Mouse (Mus musculus): Measurements from ENCODE around the gene Cux2. TPM values are rescaled to one million over a fixed set of nuclear protein-coding genes. Genes with fewer than 3 reads are reported as not detected.

Gene Cux2
- 2.5 and 2.7 TPM in 2 replicates for polyA plus RNA-seq (2016; fragmentation: Nextera tagmentation; extraction: Ambion mirVana)

- peak within 1 kb of the TSS; percentile 78 for H3K4me2 ChIP-seq
- ATAC-seq, result peak; percentile 60; the same call in 1 of the 2 replicates
- no peak within 1 kb of the TSS for H3K27ac ChIP-seq
- H3K9me3 ChIP-seq (replicated peaks), result no peaks in the 10 kb centered on the region
- WGBS (ENCODE audit: insufficient replicate concordance), result under 1% methylated on average over 85 of the region's 90 CpGs
- no peaks in the 10 kb centered on the region for H3K36me3 ChIP-seq
- H3K9ac ChIP-seq, result peak within 1 kb of the TSS; percentile 61
- peak within 1 kb of the TSS; percentile 66 for H3K4me3 ChIP-seq
- H3K4me1 ChIP-seq, result peaks cover 21% of the 10 kb centered on the region
- H3K27me3 ChIP-seq (replicated peaks), result peaks cover 97% of the 10 kb centered on the region
Measured at GRCm38 (mm10) chr5:122050017-122050831, at the start of gene Cux2. Gene Cux2, minus strand, starts transcription at chr5:122050102.

- Histone ChIP-seq H3K4me3 (no peak overlapping the region), H3K27ac (no peak overlapping the region), H3K27me3 (replicated peaks) (peaks cover 18% of the 10 kb centered on the region; the same call in 1 of the 2 replicates), H3K4me1 (no peaks in the 10 kb centered on the region), H3K36me3 (no peaks in the 10 kb centered on the region), H3K9me3 (replicated peaks) (no peaks in the 10 kb centered on the region), H3K9ac (no peak overlapping the region), H3K4me2 (no peak overlapping the region)
- 71% methylated on average over 10 of the region's 10 CpGs for WGBS (ENCODE audit: insufficient replicate concordance)
- ATAC-seq, result no peak
Measured at GRCm38 (mm10) chr5:122094439-122094838, 44.5 kb upstream of the Cux2 start.

GRCm38 (mm10) chr5:122093734-122094133, 43.8 kb upstream of the Cux2 start:
- H3K4me2 ChIP-seq, result no peak overlapping the region
- no peak overlapping the region for H3K9ac ChIP-seq
- H3K27ac ChIP-seq, result no peak overlapping the region
- H3K9me3 ChIP-seq (replicated peaks), result no peaks in the 10 kb centered on the region
- H3K36me3 ChIP-seq, result no peaks in the 10 kb centered on the region
- no peak overlapping the region for H3K4me3 ChIP-seq
- ATAC-seq, result no peak
- H3K27me3 ChIP-seq (replicated peaks), result peaks cover 16% of the 10 kb centered on the region; the same call in 1 of the 2 replicates
- no peaks in the 10 kb centered on the region for H3K4me1 ChIP-seq
- WGBS (ENCODE audit: insufficient replicate concordance), result 70% methylated on average over 14 of the region's 14 CpGs

GRCm38 (mm10) chr5:122092794-122093193, 42.9 kb upstream of the Cux2 start:
- Histone ChIP-seq H3K4me2 (no peak overlapping the region), H3K9ac (no peak overlapping the region), H3K4me1 (no peaks in the 10 kb centered on the region), H3K27me3 (replicated peaks) (peaks cover 10% of the 10 kb centered on the region; the same call in 1 of the 2 replicates), H3K27ac (no peak overlapping the region), H3K9me3 (replicated peaks) (no peaks in the 10 kb centered on the region), H3K4me3 (no peak overlapping the region), H3K36me3 (no peaks in the 10 kb centered on the region)
- 76% methylated on average over 11 of the region's 11 CpGs for WGBS (ENCODE audit: insufficient replicate concordance)
- ATAC-seq, result no peak

GRCm38 (mm10) chr5:122091070-122091469, 41.2 kb upstream of the Cux2 start:
- H3K27me3 ChIP-seq (replicated peaks), result peaks cover 10% of the 10 kb centered on the region; the same call in 1 of the 2 replicates
- H3K27ac ChIP-seq, result no peak overlapping the region
- no peak overlapping the region for H3K4me2 ChIP-seq
- H3K9ac ChIP-seq, result no peak overlapping the region
- no peaks in the 10 kb centered on the region for H3K9me3 ChIP-seq (replicated peaks)
- no peaks in the 10 kb centered on the region for H3K4me1 ChIP-seq
- H3K4me3 ChIP-seq, result no peak overlapping the region
- no peak for ATAC-seq
- H3K36me3 ChIP-seq, result no peaks in the 10 kb centered on the region
- 13% methylated on average over 15 of the region's 15 CpGs for WGBS (ENCODE audit: insufficient replicate concordance)

GRCm38 (mm10) chr5:122089664-122090063, 39.8 kb upstream of the Cux2 start:
- Histone ChIP-seq H3K27ac (no peak overlapping the region), H3K27me3 (replicated peaks) (peaks cover 10% of the 10 kb centered on the region; the same call in 1 of the 2 replicates), H3K9me3 (replicated peaks) (no peaks in the 10 kb centered on the region), H3K4me2 (no peak overlapping the region), H3K4me3 (no peak overlapping the region), H3K4me1 (peaks cover 7% of the 10 kb centered on the region), H3K9ac (no peak overlapping the region), H3K36me3 (no peaks in the 10 kb centered on the region)
- 71% methylated on average over 8 of the region's 8 CpGs for WGBS (ENCODE audit: insufficient replicate concordance)
- no peak for ATAC-seq

GRCm38 (mm10) chr5:122088917-122089316, 39.0 kb upstream of the Cux2 start:
- WGBS (ENCODE audit: insufficient replicate concordance), result 3% methylated on average over 5 of the region's 5 CpGs
- Histone ChIP-seq H3K27me3 (replicated peaks) (peaks cover 10% of the 10 kb centered on the region; the same call in 1 of the 2 replicates), H3K4me3 (no peak overlapping the region), H3K4me2 (no peak overlapping the region), H3K27ac (no peak overlapping the region), H3K4me1 (peaks cover 13% of the 10 kb centered on the region), H3K36me3 (no peaks in the 10 kb centered on the region), H3K9me3 (replicated peaks) (no peaks in the 10 kb centered on the region), H3K9ac (no peak overlapping the region)
- no peak for ATAC-seq

- Histone ChIP-seq H3K4me1 (peaks cover 13% of the 10 kb centered on the region), H3K27me3 (replicated peaks) (no peaks in the 10 kb centered on the region), H3K36me3 (no peaks in the 10 kb centered on the region), H3K9ac (no peak overlapping the region), H3K9me3 (replicated peaks) (no peaks in the 10 kb centered on the region), H3K4me2 (no peak overlapping the region), H3K4me3 (no peak overlapping the region), H3K27ac (no peak overlapping the region)
- WGBS (ENCODE audit: insufficient replicate concordance), result 54% methylated on average over 3 of the region's 3 CpGs
- ATAC-seq, result no peak
Measured at GRCm38 (mm10) chr5:122086121-122086520, 36.2 kb upstream of the Cux2 start.

GRCm38 (mm10) chr5:122085291-122085690, 35.4 kb upstream of the Cux2 start:
- ATAC-seq, result no peak
- no peaks in the 10 kb centered on the region for H3K27me3 ChIP-seq (replicated peaks)
- H3K9me3 ChIP-seq (replicated peaks), result no peaks in the 10 kb centered on the region
- H3K27ac ChIP-seq, result no peak overlapping the region
- no peak overlapping the region for H3K4me3 ChIP-seq
- H3K36me3 ChIP-seq, result no peaks in the 10 kb centered on the region
- 0 out of 2 replicates have a peak overlapping the region, but pooled peaks have one; percentile 4 for H3K4me2 ChIP-seq
- H3K9ac ChIP-seq, result no peak overlapping the region
- peaks cover 13% of the 10 kb centered on the region for H3K4me1 ChIP-seq
- WGBS (ENCODE audit: insufficient replicate concordance), result 65% methylated on average over 7 of the region's 7 CpGs

GRCm38 (mm10) chr5:122084470-122084869, 34.6 kb upstream of the Cux2 start:
- no peak overlapping the region for H3K4me3 ChIP-seq
- H3K27me3 ChIP-seq (replicated peaks), result no peaks in the 10 kb centered on the region
- no peaks in the 10 kb centered on the region for H3K36me3 ChIP-seq
- no peak overlapping the region for H3K27ac ChIP-seq
- ATAC-seq, result no peak; the same call in 1 of the 2 replicates
- H3K4me1 ChIP-seq, result peaks cover 13% of the 10 kb centered on the region
- WGBS (ENCODE audit: insufficient replicate concordance), result 38% methylated on average over 3 of the region's 3 CpGs
- no peak overlapping the region for H3K9ac ChIP-seq
- H3K9me3 ChIP-seq (replicated peaks), result no peaks in the 10 kb centered on the region
- H3K4me2 ChIP-seq, result peak overlapping the region; percentile 12; the same call in 1 of the 2 replicates

- WGBS (ENCODE audit: insufficient replicate concordance), result 65% methylated on average over 2 of the region's 2 CpGs
- H3K4me2 ChIP-seq, result no peak overlapping the region
- H3K27me3 ChIP-seq (replicated peaks), result no peaks in the 10 kb centered on the region
- no peaks in the 10 kb centered on the region for H3K9me3 ChIP-seq (replicated peaks)
- H3K27ac ChIP-seq, result no peak overlapping the region
- H3K4me3 ChIP-seq, result no peak overlapping the region
- H3K36me3 ChIP-seq, result no peaks in the 10 kb centered on the region
- no peak for ATAC-seq
- peaks cover 13% of the 10 kb centered on the region for H3K4me1 ChIP-seq
- no peak overlapping the region for H3K9ac ChIP-seq
Measured at GRCm38 (mm10) chr5:122083282-122083681, 33.4 kb upstream of the Cux2 start.

GRCm38 (mm10) chr5:122081471-122081870, 31.6 kb upstream of the Cux2 start:
- WGBS (ENCODE audit: insufficient replicate concordance), result 76% methylated on average over 13 of the region's 13 CpGs
- ATAC-seq, result no peak
- H3K27ac ChIP-seq, result no peak overlapping the region

More at GRCm38 (mm10) chr5:122081471-122081870, 31.6 kb upstream of the Cux2 start:
- Histone ChIP-seq H3K27me3 (replicated peaks) (no peaks in the 10 kb centered on the region), H3K4me2 (no peak overlapping the region), H3K9ac (no peak overlapping the region), H3K9me3 (replicated peaks) (no peaks in the 10 kb centered on the region), H3K4me3 (no peak overlapping the region), H3K4me1 (peaks cover 13% of the 10 kb centered on the region), H3K36me3 (no peaks in the 10 kb centered on the region)
